Comparison of ENCODE assay signal across 14 mouse cellular contexts in the genomic region with DNA sequence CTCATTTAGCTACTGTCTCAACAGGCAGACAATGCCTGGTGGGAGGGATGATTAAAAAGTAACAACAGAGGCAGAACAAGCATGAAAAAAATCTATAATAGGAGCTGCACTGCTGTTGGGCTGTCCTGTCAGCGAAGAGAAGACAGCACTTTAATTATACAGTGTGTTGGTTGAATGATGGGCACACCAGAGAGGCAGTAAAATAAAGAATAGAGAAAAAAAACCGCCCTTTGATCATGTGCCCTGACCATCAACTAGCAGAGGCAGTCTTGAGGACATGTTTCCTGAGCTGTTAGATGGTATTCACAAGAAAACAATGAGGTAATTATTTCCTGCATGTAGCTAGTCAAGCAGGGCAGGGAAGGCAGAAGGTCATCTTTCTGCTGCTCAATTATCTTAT.
DNase-seq lines count a peak whose midpoint lies in the region; ATAC-seq and TF ChIP-seq lines count a peak whose summit lies in the region.
"Had no signal": no experiment of that assay in that cellular context is flagged by ENCODE, and none has a peak within 500 bp of the region (broad histone marks: within the 10 kb centered on the region; RNA-seq: fewer than 3 reads in every experiment).

No protein-coding gene starts in this region.

- no peaks in the 10 kb centered on the region for H3K27me3 ChIP-seq in hindbrain, postnatal 0 days (ENCODE audit: insufficient read depth, low read length)
- H3K27me3 ChIP-seq: heart, embryonic 15.5 days; limb, embryonic 15.5 days had no signal

- H3K4me1 ChIP-seq in hindbrain, postnatal 0 days (ENCODE audit: insufficient read depth, low read length) = no peaks in the 10 kb centered on the region
- H3K4me1 ChIP-seq: heart, embryonic 15.5 days; limb, embryonic 15.5 days had no signal

- peak; percentile 21; the same call in 1 of the 2 replicates for ATAC-seq in hindbrain, postnatal 0 days

- H3K36me3 ChIP-seq in hindbrain, postnatal 0 days (ENCODE audit: insufficient read depth, low read length) = no peaks in the 10 kb centered on the region
- H3K36me3 ChIP-seq: heart, embryonic 15.5 days; limb, embryonic 15.5 days had no signal

- DNase-seq in embryo, embryonic 10.5 days (ENCODE audit: low spot score) = peak; percentile 28
- DNase-seq in embryo, embryonic 10 days (ENCODE audit: low spot score) = no peak
- peak; percentile 5 for DNase-seq in testis, postnatal 14 days (ENCODE audit: low spot score)
- DNase-seq in testis, postnatal 10 days (ENCODE audit: low spot score) = no peak
- DNase-seq in hindbrain, postnatal 0 days (ENCODE audit: low spot score) = no peak
- no peak for DNase-seq in thymus, postnatal 10 days (ENCODE audit: low spot score in 2 of 2)
- DNase-seq in right cerebral cortex, postnatal 14 days = no peak
- no peak for DNase-seq in cerebellum, postnatal 4 days (ENCODE audit: low spot score in 2 of 2)
- DNase-seq: adrenal gland, adult 2 months; lung, adult 2 months had no signal

- no peak overlapping the region for H3K4me2 ChIP-seq in hindbrain, postnatal 0 days (ENCODE audit: low read depth, low read length)
- H3K4me2 ChIP-seq: heart, embryonic 15.5 days; limb, embryonic 15.5 days had no signal

- 18% methylated on average over 2 of the region's 2 CpGs for WGBS in hindbrain, postnatal 0 days

- TF ChIP-seq CTCF in hindbrain, postnatal 0 days (IDR thresholded peaks at IDR 0.05; ENCODE audit: low read depth) = no peak

- no peak overlapping the region for H3K27ac ChIP-seq in hindbrain, postnatal 0 days
- H3K27ac ChIP-seq: heart, embryonic 15.5 days; left cerebral cortex, adult 2 months; limb, embryonic 15.5 days; stomach, postnatal 0 days had no signal

- H3K9me3 ChIP-seq in hindbrain, postnatal 0 days (ENCODE audit: low read length) = no peaks in the 10 kb centered on the region
- H3K9me3 ChIP-seq: heart, embryonic 15.5 days; limb, embryonic 15.5 days had no signal

- H3K9ac ChIP-seq in hindbrain, postnatal 0 days (replicated peaks; ENCODE audit: low read length) = no peak overlapping the region
- H3K9ac ChIP-seq: heart, embryonic 15.5 days; limb, embryonic 15.5 days had no signal

- no peak overlapping the region for H3K4me3 ChIP-seq in hindbrain, postnatal 0 days (ENCODE audit: low read length)
- H3K4me3 ChIP-seq: heart, embryonic 15.5 days; left cerebral cortex, adult 2 months; limb, embryonic 15.5 days had no signal

Comparison
In these comparisons a context has a peak if more than half of its experiments do, and no peak if none do; other contexts are left out.
1. DNase-seq: peak in embryo, embryonic 10.5 days (single experiment) and testis, postnatal 14 days (single experiment); none in embryo, embryonic 10 days (single experiment), testis, postnatal 10 days (single experiment), hindbrain, postnatal 0 days (single experiment), thymus, postnatal 10 days (0 of 2), right cerebral cortex, postnatal 14 days (single experiment) and cerebellum, postnatal 4 days (0 of 2).